Mouse (Mus musculus): ENCODE data around the gene Agtpbp1.

DNA sequence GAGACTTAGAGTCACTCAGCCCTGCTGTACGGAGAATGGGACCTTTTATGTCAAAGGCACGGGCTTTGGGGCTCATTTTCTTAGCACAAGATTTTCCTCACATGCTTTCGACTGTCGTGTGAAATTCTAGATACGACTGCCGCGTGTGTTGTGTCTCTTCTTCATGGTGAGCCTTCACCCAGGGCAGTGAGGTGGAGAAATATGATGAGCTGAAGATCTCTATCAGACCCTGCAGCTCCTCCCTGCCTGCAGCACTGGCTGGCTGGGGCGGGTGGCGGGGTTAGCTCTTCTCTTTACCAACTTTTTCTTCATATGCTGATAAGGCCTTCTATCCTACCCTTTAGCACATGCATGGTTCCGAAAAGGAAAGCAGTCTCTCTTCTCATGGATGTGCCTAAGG lies 20.1 kb downstream of the Agtpbp1 start:
- TF ChIP-seq CTCF (IDR thresholded peaks at IDR 0.05; ENCODE audit: insufficient read depth, low read depth, low read length), result no peak
- TF ChIP-seq POLR2A (IDR thresholded peaks at IDR 0.05; ENCODE audit: insufficient read depth, low read depth, low read length), result no peak
